Mouse (Mus musculus) bone marrow, adult 2 months (tissue): Measurements from ENCODE around the gene Slc22a14.

Experiments
- CTCF ChIP-seq: fragments of 200-500 bp; IDR thresholded peaks from 2 replicates; pipeline ENCODE4 v1.5.1; 2011; ENCODE audit warnings: low read length, control low read depth; ENCODE audit not compliant: control insufficient read depth, insufficient read depth
- POLR2A ChIP-seq: fragments of 200-500 bp; IDR thresholded peaks from 2 replicates; pipeline ENCODE4 v1.6.1; 2011; ENCODE audit warnings: low read depth, mild to moderate bottlenecking, control low read depth, low read length, borderline replicate concordance; ENCODE audit not compliant: control insufficient read depth

DNA sequence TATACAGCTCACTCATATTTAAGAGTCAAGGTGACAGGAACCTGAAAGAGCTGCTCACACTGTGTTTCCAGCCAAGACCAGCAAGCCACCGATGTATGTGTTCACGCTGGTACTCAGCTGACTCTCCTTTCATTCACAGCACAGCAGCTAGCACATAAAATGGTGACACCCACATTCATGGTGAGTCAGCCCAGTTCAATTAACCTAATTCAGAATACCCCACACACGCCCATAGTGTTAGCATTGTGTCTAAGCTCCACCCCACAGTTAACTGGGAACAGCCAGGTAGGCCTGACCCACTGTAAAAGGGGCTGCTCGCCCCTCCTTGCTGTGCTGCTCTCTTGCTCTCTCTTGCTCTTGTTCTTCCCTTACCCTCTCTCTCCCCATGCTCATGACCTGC is 93.9 kb downstream of the Slc22a14 start:
- TF ChIP-seq CTCF (no peak), POLR2A (no peak)
